Mouse (Mus musculus) 416B (cell line): ENCODE data around the gene Rec8.

Experiments
- DNase-seq: peaks from one replicate; pipeline ENCODE4 v3.0.0; 2011; ENCODE audit warnings: low read depth

Rec8 gene

DNA sequence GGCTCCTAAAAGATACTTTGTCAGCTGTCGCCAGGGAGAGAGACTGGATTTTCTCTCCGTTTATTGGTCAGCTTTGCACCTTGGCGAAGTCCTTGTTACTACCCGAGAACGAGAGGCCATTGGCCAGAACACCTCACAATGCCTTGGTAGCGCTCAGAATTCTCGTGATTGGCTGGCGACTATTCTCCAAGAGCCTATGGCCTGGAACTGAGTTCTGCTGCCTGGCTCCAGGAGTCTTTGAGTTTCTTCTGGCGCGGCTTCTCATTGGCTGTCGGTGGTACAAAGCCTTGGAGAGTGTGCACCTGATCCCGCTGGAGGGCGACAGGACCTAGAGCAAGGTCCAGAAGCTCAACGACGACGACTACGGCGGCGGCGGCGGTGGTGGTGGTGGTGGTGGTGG, at the start of gene Rec8:
Gene Rec8 (plus strand): TSS at position 216 of the 400 bp plus-strand sequence.
- DNase-seq = no peak

DNA sequence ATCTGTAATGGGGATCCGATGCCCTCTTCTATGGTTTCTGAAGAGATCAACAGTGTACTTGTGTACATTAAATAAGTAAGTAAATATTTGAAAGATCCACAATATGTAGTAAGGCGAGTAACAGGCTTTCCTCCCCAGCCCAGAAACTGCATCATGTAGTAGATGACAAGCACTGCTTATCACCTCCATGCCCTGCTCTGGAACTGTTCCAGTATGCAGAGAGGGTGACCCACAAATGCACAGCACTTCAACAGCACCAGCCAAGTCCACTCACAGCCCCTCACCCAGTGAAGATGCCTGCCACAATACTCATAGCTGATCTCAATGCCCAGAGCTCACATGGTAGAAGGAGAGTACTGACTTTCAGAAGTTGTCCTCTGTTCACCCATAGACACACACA, 47.2 kb upstream of the Rec8 start:
- DNase-seq = no peak

DNA sequence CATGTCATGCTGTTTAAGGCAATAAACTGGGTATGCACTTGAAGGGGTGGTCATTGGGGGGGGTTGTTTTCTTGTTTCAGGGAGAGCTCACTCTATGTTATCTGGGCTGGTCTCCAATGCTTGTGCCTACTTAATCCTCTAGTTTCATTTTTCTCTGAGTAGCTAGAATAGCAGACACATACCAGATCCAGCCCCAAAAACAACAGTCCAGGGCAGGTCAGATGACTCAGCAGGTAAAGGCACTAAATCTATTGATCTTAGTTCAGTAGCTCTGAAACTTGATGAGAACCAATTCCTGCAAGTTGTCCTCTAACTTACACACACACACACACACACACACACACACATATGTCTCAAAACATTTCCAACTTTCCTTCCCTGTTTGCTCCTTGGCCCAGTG, 46.1 kb upstream of the Rec8 start:
- no peak for DNase-seq

DNA sequence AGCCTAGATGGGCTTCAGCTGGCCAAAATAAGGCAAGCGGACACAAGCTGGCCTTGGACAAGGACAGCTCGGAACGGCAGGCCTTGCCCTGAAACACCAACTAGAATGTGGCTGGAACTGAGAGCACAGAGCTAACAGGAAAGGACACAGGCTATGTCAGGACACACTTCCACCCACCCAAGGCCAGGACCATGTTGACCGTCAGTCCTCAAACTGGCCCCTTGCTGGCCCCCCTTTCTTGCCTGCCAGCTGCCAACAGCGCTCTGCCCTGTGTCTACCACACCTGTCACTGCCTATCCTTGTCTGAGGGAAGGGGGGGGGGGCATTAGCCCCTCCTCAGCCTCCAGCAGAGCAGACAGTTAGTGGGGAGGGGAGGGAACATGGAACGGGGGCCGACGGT, 42.5 kb upstream of the Rec8 start, which contains the start of gene Fitm1:
Gene Fitm1 (plus strand): TSS at position 316 of the 400 bp plus-strand sequence.
- DNase-seq = no peak

DNA sequence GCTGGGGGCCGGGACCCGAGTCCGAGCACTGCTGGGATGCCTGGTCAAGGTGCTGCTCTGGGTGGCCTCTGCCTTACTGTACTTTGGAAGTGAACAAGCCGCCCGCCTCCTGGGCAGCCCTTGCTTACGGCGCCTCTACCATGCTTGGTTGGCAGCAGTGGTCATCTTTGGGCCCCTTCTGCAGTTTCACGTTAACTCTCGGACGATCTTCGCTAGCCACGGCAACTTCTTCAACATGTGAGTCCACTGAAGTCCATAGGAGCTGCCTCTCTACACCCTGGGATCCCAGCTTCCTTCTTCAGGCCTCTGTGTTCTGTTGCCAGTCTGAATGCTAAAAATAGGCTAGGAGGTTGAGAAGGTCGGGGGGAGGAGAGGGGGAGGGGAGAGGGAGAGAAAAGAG, 42.1 kb upstream of the Rec8 start:
- no peak for DNase-seq

DNA sequence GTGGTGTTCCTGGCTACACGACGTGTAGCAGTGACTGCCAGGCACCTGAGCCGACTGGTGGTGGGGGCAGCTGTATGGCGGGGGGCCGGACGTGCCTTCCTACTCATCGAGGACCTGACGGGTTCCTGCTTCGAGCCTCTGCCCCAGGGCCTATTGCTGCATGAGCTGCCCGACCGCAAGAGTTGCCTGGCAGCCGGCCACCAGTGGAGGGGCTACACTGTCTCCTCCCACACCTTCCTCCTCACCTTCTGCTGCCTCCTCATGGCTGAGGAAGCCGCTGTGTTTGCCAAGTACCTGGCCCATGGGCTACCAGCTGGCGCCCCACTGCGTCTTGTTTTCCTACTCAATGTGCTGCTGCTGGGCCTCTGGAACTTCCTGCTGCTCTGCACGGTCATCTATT, 41.5 kb upstream of the Rec8 start:
- DNase-seq = no peak

DNA sequence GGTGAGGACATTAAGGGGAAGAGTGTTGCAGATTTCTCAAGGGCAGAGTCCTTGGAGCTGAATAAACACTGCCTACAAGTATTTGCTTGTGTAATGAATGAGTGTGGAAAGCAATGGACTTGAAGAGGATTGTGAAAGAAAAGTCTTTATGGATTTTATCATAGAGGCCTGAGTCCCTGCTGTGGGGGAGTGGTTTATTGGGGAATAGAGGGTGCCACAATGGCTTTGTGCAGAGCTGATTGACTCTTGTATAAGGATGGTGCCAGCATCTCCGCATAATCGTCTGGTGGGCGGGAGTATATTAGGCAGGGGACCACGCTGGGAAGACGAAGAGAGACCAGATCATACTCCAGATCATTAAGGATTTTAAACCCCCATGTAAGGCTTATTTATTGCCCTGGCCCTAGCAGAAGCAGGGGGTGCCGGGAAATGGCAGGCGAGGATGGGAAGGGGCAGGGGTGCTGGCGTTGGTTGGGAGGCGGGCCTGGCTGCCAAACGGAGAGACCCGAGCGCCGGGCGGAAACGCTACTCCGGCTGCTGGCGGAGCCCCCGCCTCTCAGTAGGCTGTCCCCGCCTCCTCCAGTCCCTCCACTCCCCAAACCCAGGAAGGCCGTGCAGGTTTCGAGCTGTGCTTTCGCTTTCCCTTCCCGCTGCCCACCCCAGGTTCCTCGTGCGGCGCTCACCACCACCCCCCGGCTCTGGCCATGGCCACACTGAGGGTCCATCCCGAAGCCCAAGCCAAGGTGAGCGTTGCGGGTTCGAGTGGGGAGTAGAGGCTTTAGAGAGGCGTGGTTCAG, 39.8 kb upstream of the Rec8 start, which contains the start of gene Psme1:
Gene Psme1 (plus strand): TSS at position 253 of the 797 bp plus-strand sequence.
- DNase-seq = peak; percentile 88

DNA sequence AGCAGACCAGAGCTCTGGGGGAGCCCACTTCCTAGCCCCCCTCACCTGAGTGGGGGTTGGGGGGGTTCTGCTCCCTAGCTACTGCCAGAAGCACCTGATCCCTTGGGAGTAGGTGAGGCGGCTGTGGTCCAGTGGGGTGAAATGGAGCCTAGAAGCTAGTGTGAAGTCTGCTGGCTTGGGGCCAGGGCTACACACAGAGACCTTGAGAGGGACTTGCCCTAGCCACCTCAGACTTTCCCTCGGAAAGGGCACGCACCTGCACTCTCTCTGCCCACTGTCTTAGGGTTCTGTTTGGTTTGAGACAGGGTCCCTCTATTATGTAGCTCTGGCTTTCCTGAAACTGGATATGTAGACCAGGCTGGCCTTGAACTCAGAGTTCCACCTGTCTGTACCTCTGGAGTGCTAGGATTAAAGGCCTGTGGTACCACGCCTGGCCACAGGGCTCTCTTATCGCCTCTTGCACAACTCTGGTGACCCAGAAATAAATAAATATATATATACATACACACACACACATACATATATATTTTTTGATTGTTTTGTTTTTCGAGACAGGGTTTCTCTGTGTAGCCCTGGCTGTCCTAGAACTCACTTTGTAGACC, 39.1 kb upstream of the Rec8 start:
- DNase-seq = peak; percentile 77

DNA sequence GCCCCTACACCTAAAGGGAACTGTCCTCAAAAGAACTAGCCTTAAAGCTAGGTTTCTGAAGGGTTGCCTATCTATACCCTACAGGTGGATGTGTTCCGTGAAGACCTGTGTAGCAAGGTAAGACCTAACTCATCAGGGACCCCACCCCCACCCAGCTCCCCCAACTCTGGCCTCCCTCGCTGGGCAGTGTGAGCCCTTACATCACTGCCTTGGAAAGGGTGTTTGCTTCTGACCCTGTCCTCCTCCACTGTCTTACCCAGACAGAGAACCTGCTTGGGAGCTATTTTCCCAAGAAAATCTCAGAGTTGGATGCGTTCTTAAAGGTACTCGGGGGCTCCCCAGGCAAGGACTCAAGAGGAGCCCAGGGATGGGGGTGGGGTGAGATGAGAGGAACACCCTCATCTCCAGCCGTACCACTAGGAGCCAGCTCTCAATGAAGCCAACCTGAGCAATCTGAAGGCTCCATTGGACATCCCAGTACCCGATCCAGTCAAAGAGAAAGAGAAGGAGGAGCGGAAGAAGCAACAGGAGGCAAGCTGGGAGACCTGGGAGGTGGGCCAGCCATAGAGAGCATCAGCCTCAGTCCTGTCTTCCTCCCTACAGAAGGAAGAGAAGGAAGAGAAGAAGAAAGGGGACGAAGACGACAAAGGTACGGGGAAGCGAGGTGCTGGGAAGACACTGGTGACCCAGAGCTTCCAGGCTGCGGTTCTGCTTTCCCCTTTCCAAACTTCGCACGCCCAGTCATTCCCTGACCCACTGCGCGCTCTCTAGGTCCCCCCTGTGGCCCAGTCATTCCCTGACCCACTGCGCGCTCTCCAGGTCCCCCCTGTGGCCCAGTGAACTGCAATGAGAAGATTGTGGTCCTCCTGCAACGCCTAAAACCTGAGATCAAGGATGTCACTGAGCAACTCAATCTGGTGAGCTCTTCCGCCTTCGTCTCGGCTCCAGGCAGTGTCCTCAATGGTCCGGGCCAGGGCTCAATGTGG, 38.0 kb upstream of the Rec8 start:
- DNase-seq = no peak

DNA sequence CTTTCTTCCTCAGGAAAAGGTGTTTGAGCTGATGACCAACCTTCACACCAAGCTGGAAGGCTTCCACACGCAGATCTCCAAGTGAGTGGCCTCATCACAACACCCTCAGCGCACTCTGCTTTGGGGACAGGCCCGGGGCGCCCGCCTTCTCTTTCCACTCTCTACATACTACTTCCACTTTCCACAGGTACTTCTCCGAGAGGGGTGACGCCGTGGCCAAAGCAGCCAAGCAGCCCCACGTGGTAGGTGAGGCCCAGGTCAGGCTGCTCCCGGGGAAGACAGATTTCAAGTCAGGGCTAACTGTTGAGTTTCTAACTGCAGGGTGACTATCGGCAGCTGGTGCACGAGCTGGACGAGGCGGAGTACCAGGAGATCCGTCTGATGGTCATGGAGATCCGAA, 37.1 kb upstream of the Rec8 start:
- no peak for DNase-seq

DNA sequence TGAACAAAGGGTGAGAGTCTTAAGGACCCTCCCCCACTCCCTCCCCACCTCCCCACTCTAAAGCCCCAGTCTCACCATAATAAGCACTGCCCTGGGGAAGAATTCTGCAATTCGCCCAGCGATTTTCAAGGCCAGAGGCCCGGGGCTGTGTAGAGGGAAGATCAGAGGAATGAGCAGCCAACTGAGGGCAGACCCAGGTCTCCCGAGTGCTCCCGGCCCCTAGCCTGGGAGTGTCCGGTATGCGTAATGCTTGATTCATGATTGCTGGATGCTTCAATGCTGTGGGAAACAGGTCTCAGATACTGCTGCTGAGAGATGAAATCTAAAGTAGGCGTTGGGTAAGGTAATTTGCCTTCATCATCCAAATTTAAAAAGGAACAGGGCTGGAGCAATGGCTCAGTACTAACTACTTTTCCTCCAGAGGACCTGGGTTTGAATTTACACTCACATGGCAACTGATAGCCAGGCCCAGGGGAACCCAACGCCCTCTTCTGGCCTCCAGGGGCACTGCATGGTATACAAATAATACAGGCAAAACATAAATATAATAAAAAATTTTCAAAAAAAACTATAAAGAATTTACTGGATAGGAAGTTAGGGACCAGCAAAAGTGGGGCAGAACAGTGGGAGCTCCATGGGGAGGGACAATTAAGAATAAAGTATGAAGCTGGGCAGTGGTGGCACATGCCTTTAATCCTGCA, 35.7 kb upstream of the Rec8 start:
- peak; percentile 34 for DNase-seq

DNA sequence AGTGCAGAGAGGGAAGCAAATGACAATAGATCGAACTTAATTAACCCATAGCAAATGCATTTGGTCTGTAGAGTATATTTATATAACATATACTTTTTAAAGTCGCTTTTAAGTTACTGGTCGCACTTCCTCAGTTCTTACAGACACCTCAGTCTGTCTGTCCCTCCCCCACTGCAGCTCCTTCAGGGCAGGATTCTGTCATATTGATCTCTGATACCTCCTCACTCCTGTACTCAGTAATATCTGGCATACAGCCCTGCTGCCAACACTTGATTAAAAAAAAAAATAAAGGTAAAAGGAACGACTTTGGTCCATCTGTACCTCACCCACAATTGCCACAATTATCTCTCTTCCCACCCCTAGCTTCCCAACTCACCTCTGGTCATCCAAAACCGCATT, 33.5 kb upstream of the Rec8 start:
- DNase-seq = no peak

DNA sequence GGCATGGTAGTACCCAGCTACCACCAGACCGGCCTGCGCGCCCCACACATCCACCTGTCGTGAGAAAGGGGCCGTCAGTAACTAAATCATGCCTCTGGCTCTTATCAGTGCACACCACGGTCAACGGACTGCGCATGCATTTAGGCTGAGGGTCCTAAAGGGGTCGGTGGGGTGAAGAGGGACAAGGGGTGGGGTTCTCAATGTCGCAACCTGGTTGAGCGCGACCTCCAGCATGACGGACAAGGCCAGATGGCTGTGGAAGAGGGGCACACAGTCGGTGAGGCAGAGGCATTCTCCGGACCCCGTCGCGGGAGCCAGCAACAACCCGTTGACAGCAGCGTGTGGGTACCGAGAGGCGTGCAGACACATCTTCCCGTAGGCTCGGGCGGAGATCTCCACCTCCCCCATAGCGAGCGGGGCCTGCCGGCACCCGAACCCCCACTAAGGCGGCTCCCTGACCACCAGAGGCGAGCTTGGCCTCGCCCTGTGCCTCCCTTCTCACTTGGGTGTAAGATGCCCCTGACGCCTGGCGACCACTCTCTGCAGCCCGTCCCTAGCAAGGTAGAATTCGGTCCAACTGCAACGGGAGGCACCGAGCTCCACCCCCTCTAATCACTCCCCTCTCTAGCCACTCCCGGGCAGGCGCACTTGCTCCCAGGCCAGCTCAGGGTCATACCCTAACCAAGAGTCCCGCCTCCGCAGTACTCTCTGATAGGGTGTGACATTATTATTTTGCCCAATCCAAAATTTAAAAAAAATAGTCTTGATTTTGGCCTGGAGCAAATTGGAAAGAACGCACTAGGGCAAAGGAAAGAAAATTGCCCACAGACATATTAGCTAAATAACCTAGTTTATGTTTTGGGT, 32.9 kb upstream of the Rec8 start, which contains the start of gene Emc9:
Gene Emc9 (minus strand): TSS at position 601 of the 864 bp plus-strand sequence.
- peak; percentile 84 for DNase-seq

DNA sequence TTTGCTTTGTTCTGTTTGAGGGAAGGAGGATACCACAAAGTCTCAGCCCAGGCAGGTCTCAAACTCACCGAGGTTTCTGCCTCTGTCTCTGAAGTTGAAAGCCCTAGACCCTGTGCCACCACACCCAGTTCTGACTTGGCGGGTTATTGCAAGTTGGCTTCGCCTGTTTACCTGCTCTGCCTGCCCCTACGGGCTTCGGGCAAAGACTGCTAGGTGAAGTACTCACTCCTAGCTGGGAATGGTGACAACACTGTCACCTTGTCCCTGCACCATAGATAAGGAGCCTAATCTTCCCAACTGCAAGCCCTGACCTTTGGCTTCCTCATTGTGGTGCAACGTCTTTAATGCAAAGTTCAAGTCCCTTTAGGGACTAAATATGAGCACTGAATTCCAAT, 32.3 kb upstream of the Rec8 start:
- DNase-seq = no peak

DNA sequence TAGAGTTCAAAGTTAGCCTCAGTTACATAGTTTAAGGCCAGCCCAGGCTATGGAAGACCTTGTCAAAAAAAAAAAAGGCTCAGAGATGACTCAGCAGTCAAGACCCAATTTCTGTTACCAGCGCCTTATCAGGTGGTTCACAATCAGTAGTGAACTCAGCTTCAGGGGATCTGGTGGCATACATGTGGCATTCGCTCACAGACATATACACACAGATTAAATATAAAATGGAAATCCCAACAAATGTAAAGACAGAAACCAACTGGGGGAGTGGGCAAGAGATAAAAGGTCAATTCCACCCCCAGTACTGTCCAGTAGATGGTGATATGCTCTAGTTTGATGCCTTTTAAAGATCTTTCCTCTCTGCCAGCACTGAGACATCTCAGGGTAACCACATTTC, 31.7 kb upstream of the Rec8 start:
- DNase-seq = peak; percentile 84

DNA sequence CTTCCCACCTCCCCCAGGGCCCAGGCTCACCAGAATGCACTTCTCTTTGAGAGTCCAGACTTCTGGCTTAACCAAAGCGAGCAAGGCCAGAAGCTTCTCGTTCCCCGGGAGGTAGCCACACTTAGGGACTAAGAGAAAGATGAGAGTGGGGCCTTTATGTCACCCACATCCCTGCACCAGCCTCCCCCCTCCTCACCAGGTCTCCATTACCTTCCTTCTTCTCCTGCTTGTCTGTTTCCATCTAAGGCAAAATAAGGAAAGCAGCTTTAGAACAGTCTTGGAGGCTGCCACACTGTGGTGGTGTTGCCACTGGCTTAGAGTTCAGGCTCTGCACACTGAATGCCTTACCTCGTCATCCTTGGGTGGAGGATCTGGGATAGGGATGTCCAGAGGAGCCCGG, 28.6 kb upstream of the Rec8 start:
- DNase-seq = no peak

DNA sequence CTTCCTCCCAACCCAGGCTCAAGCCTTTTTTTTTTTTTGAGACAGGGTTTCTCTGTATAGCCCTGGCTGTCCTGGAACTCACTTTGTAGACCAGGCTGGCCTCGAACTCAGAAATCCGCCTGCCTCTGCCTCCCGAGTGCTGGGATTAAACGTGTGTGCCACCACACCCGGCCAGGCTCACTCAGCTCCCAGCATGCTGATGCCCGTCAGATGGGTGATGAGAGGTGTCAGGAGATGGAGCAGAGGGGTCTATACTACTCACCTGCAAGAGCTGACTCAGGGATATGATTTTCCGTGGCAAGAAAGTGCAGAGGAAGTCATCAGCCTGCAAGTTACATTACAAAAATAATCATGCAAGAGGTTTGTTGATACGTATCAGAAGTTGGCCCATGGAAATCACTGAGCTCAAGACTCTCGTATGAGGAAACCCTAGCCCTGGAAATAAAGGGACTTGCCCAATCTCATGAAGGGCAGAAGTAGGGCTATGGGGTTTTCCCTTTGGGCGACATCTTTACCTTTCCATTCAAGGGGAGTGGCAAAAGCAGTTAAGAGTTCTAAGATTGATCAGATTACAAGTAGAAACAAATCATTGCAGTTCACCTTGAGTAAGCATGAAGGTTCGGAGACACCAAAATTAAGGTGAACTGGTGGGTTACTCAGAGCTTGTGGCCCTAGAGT, 27.9 kb upstream of the Rec8 start:
- DNase-seq = peak; percentile 57

DNA sequence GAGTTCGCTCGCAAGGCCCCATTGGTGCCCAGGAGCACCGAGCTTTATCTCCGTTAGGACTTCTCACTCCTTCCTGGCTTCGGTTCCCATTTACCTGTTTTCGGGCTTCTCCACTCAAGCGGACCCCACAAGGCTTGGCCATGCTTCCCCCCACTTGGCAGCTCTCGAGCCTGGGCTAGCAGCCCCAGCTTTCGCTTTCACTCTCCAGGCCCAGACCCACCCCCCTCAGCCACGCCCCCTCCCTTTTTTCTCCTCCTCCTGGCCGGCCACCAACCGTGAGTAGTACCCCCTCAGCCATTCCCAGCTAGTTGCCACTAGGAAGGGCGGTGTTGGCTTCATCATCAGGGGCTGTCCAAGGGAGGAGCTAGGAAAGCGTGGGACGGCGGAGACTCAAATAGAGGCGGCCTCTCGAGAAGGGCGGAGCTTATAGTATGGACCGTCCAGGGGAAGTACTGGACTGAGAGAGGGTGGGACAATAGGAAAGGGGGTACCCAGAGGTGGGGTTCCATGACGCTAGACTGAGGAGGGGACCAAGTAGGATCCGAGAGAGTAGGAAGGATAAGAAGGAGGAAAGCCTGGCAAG, 27.0 kb upstream of the Rec8 start, which contains the start of gene Psme2:
Gene Psme2 (minus strand): TSS at position 366 of the 583 bp plus-strand sequence.
- DNase-seq = peak; percentile 99

DNA sequence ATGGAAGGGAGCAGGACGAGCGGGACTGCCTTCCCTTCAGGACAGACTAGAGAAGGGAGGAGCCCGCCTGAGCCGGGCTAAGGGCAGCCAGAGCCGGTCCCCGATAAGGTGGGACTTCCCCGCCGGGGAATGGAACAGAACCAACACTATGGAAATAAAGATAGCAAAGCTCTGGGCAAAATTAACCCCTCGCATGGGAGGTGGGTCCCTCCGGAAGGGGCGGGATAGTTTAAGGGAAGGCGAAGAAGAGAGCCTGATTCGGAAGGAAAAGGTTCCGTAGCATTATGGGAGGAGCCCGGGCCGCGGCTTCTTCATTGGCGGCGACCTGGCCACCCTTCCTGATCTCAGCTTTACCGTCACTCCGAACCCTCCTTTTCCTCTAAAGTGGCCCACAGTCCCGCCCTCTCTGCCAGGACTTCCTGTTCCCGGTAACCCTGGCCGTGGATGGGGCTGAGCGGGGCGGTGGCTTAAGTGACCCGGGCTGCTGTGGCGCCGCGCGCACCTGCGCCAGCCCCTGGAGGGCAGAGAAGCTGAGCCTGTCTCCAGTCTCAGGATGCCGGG, 26.4 kb upstream of the Rec8 start, which contains the start of gene Rnf31:
Gene Rnf31 (plus strand): TSS at position 378 of the 561 bp plus-strand sequence.
- DNase-seq = peak; percentile 96
